Mouse (Mus musculus): ENCODE measurements around the gene Acsl5. TPM values are rescaled to one million over a fixed set of nuclear protein-coding genes. Genes with fewer than 3 reads are reported as not detected.

Acsl5 gene
- polyA plus RNA-seq (2017; shearing (Covaris generic)), result 82.8 TPM

DNA sequence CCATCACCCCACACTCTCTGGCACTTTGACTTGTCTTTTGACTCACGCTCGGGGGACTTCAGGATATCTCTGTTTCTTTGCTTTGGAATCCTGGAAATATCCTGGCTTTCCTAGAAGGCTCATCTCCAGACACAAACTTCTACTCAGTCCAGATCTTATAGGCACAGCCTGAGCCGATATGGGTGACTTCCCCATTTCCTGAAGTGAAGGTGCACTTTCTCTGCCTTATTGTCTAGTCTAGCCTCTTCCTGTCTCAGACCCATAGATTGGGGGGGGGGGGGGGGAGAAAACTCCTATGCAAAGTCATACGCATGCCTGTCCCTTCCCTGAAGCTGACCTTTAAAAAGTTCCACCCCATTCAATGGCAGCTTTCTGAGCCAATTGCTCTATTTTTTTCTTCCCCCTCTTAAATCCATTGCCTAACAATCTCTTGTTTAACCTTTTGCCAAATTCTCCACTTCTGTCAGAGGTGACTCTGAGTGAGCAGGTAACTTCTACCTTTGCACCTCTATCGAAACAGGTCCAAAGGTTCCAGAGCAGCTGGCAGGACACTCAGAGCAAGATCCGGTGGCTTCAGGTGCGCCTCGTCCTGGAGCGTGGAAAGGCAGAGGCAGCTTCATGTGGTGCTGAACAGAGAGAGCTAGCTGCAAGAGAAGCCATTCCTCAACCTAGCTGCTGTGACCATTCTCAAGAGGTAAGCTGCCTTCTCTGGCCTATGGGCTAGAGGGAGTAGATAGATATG lies at the start of gene Acsl5:
Gene Acsl5 (plus strand): TSS at position 556 of the 742 bp plus-strand sequence.

DNA sequence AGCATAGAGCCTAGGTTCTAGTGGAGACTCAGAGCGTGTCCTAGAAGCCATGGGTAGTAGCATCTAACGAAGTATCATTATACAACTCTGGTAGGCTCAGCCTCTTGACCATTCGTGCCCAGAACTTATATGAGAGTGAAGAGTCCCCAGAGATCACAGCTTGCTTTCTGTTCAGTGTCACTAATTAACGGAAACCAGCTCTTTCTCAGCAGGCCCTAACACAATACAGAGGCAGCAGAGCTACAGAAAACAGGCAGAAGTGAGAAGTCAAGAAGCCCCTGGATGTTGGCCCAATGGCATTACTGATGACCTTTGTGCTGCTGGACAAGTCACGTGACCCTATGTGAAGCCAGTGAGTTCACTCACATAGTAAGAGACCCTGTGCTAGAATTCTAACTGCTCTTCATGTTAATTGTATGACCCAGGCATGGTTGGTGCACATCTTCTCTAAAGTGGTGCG lies 10.5 kb upstream of the Acsl5 start, which contains the start of gene Gucy2g:
Gene Gucy2g (minus strand): TSS at position 51 of the 460 bp plus-strand sequence.

DNA sequence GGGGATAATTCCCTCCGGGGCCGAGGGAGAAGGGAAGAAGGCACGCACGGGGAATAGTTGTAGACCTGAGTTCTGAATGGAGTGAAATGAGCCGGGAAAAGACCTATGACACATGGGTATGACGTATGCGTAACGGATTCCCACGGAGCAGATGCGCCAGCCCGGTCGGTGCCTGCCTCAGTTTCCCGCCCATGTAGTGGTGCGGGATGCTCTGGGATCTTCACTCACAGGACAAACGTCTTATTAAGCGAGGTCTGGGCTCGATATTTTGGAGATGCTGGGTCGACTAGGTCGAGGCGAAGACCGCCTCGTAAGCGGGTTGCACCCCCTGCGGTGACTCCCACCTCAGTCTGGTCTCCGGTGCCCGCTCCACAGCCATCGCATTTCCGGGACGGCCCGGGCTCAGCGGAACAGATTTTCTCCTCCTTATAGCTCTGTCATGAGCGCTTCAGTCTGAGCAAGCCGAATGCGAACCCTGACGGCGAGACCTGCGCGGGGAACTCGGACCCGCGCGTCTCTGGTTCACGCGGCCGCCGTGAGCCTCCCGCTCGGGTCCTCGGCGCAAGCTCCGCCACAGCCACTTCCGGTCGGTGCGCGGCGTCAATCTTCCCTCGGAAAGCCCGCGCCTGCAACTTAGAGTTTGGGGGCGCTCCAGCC lies 63.8 kb downstream of the Acsl5 start, which contains the start of gene Zdhhc6:
Gene Zdhhc6 (minus strand): TSS at position 581 of the 657 bp plus-strand sequence.

DNA sequence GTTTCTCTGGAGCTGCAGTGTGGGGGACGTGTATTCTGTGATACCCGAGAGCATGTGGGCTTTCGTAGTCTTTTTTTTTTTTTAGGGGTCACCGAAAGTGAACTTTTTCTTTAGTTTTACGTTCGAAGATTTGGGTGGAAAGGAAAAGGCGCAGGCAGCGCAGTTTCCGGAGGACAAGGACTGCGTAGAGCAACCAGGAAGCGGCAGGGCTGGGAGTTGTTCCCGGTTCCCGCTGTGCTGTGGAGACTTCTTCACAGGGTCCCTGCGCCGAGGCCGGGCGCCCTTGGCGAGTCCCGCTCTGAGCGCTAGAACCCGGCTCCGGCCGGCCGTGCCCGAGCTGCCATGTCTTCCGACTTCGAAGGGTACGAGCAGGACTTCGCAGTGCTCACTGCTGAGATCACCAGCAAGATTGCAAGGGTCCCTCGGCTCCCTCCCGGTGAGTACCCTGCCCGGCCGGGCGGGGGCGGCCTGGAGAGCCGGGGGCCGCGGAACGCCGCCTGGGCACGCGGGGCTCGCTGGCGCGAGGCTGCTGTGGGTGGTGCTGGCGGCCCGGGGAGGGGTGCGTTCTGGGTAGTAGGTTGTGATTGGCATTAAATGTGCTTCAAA lies 64.5 kb downstream of the Acsl5 start, which contains the start of gene Vti1a:
Gene Vti1a (plus strand): TSS at position 187 of the 606 bp plus-strand sequence.

Other genes with a start within 250 kb of the Acsl5 start
- gene Gpam, start 124.7 kb upstream of the Acsl5 start, polyA plus RNA-seq (2017; shearing (Covaris generic)), result 4.5 TPM
- not detected for gene Tectb, start 71.2 kb upstream of the Acsl5 start, polyA plus RNA-seq (2017; shearing (Covaris generic))
- not detected for gene Gucy2g, start 10.7 kb upstream of the Acsl5 start, polyA plus RNA-seq (2017; shearing (Covaris generic))
- gene Zdhhc6, start 64.1 kb downstream of the Acsl5 start, polyA plus RNA-seq (2017; shearing (Covaris generic)), result 37.9 TPM
- gene Vti1a, start 64.4 kb downstream of the Acsl5 start, polyA plus RNA-seq (2017; shearing (Covaris generic)), result 50.8 TPM